Mouse (Mus musculus) spleen, postnatal 4 days (tissue): ENCODE measurements at regions not wholly inside any gene's neighbourhood (a gene's known extent, or its start where the extent isn't known, plus 50 kb on each side); places are given as distances from the start of the nearest gene placed in this dataset.
"Not testable (repeated sequence)": the region's sequence is repeated elsewhere in the genome, so short reads cannot be mapped to it uniquely, and the experiment has no call there.

ENCODE experiments used
- DNase-seq, 2 experiments: peaks; one replicate each; pipeline ENCODE4 v3.0.0; 2022; ENCODE audit warnings: low spot score in 2 of 2

DNA sequence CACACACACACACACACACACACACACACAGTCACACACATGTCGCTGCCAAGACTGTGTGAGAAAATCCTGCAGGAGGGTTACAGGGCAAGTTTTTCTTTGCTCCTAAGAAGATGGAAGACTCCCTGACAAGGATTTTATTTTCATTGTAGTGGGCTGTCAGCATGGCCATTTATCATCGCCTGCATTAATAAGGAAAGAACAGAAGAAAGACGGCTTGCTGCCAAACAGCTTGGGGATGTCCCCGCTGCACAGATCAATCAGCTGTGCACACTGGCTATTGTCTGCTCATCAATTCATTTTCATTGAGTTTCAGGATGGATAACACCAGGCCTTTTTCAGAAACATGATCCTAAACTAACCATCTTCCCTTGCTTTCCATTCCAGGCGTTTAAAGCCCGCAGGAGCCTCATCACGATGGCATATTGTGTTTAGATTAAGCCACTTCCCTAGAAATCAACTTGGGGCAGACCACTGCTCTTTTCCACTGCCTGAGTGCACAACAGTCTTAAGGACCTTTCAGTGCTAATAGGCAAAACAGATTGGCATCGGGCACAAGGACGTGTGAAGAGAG, 213.1 kb upstream of the Crbn start:
- no peak for DNase-seq

DNA sequence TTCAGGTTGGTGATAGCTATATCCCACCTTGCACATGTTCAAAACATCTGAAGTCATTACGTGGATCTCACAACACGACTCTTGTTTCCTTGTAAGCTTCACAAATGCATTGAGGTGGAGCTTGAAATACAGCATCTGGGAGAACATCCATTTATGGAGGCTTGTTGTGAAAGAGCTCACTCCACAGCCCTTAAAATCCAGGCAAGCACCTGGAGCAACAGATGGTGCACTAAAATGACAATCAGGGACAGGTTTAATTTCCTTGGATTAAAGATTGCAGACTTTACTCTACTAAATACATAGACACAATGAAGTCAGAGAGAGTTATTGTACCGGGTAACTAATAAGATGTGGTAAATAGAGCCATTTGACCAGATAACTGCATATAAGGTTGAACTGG, 219.2 kb upstream of the Crbn start:
- no peak for DNase-seq

DNA sequence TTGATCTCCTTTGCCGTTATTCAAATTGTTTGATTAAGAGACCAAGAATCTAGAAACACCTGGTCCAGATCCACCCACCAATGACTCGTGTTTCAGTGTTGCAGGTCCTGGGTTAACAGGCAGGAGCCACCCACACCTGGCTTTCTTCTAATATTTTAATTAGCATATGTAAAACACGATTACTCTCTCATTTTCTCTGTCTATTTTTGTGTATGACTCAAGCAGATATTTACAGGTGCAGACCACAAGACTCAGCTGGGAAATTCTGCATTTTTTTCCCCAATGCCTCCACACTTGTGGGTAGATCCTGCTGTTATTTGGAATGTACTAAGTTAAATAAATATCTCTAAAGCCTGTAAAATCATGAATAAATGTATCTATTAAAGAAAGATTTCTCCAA, 245.3 kb upstream of the Crbn start:
- no peak for DNase-seq

DNA sequence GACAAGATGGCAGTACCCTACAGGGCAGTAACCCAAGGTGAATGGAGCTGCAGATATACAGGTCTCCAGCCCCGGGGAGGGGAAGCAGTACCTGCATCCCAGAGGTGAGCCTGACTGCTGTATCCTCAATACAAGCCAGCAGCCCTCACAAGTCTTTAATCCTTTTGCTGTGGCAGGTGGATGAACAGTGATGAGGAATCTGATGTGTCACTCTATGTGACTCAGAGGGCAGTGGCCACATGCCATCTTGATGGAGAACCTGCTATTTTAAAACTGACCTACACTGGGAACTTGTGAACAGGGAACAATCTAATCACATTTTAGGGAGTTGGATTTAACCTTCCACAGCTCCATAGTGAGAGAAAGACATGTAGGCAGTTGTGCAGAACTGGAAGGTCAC, 251.7 kb upstream of the Crbn start:
- no peak for DNase-seq

DNA sequence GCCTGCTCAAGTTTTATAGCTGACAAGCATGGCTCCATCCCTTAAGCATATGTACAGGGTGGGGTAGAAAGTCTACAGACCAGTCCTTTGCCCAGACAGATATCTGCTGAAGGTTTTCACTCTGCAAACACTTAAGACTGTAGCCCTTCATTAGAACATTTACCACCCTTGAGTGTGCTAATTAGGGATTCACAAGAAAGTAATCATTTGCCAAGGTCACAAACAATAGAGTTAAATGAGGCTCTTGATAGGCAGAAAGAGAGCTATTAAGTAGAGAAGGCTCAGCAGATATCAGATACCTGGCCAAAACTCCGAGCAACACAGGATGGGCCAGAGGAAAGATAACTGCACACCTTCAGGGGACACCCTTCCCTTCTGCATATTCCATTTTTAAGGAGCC, 252.3 kb upstream of the Crbn start:
- DNase-seq: no peak

DNA sequence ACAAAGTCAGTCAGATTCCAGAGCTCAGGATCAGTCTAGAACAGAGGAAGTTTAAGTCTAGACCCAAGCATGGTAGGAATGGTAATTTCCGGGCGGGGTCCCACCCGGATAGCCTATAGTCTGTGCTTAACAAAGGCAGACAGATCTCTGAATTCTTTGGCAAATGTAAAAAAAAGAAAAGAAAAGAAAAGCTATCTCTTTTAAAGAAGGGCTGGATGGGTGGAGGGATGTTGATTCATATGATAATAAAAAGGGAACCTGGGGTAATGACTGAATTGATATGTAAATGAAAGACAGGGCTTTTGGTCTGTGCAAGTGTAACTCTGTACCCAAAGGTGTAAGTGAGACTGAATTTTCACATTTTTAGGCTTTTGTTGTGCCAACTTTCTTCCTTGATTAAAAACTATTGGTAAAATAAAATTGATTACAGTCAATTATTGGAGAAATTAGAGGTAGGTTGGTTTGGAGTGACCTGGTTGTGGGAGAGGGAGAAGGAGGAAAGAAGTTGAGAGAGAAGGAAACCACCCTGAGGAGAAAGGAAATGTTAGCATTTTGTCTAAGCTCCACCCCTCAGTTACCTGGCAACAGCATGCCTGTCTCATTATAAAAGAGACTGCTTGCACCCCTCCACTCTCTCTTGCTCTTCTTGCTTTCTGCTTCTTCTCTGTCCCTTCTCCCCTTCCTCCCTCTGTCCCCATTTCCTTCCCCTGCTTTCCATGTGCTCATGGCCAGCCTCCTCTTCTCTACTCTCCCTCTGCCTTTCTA, 259.3 kb upstream of the Crbn start:
- no peak for DNase-seq

DNA sequence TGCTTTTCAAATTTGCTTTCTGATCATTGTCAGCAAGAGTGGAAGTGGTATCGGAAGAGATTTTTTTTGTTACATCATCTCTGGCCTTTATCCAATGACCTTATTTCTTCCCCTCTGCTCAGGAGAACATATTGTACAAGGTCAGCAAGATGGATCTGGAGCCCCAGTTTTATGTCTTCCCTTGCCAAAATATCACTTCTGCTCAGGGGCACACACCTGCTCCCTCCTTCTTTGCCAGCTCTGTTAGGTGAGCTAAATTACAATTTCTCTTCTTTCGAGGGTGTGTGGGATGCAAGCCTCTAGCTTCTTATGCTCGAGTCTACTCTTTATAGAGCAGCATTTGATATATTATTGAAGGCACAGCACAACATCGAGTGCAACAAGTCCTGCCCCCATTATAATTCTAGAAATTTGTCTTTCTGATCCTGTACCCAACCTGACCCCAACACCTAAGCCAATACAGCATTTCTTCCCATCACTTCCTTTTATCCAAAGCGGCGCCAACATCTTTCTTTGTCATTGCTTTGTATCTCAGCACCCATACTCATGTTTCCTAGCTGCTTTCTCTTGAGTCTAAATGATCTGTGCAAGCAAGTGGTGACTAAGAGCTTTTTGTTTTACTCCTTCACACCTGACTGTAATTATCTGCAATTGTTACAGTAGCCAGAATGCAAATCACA, 263.1 kb upstream of the Crbn start:
- DNase-seq: no peak

DNA sequence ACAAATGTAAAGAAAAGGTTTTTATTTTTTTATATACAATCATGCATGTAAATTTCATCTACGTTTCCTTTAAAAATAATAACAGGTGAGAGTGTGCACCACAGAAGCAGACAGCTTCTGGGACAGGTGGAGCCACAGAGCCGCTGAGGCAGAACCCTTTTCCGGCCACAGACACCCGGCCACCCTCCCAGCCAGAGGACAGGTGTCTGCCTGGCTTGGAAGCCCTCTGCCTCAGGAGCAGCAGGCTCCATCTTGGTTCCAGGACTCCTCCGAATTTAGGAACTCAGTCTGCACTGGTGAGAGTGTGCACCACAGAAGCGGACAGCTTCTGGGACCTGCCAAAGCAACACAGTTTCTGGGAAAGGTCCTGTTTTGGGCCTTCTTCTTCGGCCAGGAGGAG, 270.6 kb upstream of the Crbn start:
- DNase-seq: no peak

DNA sequence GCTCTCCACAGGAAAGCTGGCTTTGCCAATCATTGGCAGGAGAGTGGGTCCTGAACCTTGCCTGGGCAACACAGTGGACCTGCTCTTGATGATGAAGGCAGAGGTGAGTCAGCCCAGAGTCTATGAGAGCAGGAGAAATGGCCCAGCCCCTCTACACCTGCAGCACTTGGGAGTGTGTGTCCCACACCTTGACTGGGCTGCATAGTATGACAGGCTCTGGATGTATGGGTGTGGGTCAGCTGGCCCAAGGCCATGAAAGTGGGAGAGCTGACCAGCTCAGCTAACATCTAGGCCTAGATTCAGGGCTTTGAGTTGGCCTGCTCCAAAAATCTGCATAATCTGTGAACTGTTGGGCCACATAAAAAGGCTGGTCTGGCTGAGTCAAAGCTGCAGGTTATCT, 292.7 kb upstream of the Crbn start:
- DNase-seq: no peak

DNA sequence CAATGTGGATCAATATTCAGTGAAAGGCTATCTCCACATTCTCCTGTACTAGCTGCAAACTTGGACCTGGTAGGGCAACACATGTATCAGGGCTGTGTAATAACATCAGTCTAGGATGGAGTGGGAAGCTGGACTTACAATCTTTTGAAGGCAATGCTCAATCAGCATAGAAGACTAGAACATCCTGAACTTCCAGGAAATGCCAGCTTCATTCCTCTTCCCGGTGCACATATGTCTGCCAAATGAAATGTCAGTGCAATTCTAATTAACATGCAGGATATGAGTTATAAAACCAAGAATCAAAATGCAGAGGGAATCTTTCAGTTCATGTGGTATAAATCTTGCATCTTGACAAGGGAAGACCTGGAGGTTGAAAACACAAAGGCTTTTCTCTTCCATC, 328.8 kb upstream of the Crbn start:
- DNase-seq: no peak

DNA sequence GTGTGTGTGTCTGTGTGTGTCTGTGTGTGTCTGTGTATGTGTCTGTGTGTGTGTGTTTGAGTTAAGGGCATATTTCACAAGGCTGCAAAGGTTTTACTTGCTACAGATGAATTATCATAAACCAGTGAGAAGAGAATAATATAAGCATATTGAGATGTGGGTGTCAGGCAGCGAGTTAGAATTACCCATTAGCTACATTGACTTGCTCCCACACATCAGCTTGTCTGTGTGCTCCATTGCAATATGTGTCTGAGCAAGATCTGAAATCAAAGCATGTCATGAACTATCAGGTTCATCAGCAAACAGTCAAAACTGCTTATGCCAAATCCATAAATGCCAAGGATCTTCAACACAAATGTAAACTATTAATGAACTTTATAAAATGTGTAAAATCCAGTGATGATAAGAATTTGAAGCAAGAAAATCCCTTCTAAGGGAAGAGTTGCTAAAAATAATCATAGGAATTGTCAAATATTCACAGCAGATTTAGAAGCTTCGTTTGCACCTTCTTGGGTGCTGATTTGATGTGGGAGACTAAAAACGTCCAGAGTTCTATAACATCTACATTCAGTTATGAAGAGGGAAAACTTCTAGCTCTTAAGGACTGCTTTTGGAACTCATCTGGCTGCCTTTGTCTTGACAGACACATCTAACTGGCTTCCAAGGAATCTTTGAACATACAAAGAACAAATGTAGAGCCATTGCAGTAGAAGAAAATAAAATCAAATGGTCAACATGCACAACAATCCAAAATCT, 361.7 kb upstream of the Lrrn1 start:
- DNase-seq: no peak

DNA sequence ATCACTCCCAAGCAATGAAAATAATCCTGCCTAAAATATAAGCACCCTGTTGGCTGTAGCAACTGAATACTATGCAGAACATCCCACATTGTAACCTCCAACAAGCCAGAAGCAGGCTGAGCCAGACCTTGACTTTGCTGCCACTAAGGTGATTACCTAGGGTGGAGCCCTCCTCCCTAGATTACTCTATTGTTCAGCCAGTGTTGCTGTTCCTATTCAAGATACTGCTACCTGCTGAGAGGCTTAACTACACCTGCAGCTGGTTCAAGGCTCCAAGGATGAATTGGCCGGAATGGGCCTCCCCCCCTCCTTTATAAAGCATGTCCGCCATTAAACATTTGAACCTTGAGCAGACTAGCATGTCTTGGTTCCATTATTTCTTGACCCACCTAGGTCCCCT, 311.3 kb upstream of the Lrrn1 start:
- no peak for DNase-seq

DNA sequence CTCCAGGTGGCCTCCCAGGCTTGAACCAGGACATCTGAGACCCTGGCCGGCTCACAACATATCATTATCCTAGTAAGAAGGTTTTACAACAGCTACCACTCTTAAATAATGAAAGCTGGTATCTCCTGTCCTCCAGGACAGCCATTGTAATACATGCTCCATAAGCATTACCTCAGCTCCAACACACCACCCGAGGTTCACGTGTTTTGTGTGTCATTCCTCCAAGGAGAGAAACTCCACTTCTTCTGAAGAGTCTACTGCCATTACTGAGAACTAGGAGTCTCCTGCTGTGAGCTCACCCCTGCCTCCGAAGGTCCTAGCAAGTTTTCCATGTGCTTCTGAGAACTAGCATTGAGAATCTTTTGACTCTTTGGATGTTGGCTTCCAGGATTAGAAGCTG, 310.8 kb upstream of the Lrrn1 start:
- DNase-seq: no peak

DNA sequence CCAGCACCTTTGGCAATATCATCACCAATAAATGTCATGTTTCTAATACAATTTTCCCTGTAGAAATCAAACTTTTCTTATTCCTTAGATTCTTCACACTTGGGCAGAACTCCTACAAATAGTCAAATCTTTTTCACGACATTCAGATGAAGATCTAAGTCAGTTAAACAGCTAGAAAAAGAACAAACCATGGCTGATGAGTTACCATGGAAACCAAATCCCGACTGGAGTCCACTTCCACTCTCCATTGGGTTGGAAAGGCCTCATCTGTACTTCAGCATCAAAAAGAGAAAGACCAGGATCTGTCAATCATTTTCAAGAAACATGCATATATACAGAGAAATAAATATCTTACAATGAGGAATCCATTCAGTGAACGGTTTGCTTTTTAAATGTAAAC, 307.0 kb upstream of the Lrrn1 start:
- no peak for DNase-seq

DNA sequence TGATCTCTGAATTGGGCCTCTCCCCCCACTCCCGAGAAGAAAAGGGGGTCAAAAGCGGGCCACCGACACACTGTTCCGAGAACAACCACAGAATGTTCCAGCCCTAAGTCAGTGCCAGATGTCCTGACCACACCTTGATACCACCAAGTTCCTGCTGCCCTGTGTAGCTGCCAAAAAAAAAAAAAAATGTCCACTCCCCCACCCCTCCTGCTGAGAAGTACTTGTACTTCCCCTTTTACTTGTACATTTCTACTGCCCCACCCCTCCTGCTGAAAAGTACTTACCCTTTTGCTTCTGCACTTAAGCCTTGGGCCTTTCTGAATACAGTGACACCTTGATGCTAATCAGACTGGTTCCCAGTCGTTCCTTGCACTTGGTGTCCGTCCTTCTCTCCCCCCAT, 299.7 kb upstream of the Lrrn1 start:
- not testable (repeated sequence) for DNase-seq

DNA sequence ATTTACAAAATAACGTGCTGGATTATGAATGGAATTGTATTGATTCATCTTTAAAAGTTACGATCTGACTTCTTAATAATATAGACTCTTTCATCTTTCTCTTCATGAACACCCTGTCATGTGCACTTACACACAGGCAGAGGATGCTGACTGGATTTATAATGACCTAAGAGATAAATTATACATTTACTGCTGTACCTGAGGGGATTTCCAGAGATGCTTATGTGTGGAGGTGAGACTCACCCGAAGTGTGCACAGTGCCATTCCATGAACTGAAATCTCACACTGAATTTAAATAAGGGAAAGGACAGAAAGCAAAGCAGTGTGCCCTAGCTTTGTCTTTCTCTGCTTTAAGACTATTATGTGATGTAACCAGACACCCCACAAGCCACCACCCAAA, 291.9 kb upstream of the Lrrn1 start:
- DNase-seq: no peak

DNA sequence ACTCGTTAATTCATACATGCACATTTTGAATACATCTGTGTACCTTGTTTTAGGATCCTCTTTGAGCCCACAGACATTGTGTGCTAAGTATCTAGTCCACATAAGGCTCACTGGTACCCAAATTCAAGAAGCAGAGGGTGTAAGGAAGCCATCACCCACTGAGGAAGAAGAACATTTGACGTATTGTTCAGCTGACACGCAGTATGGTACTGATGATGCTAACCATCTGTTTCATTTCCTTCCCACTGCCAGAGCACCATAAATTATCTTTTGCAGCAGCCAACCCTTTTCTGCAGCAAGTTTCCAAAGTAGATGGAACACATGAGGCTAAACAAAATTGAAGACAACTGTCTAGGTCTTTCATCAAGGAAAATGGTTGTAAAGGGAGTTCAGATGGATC, 285.6 kb upstream of the Lrrn1 start:
- no peak for DNase-seq

DNA sequence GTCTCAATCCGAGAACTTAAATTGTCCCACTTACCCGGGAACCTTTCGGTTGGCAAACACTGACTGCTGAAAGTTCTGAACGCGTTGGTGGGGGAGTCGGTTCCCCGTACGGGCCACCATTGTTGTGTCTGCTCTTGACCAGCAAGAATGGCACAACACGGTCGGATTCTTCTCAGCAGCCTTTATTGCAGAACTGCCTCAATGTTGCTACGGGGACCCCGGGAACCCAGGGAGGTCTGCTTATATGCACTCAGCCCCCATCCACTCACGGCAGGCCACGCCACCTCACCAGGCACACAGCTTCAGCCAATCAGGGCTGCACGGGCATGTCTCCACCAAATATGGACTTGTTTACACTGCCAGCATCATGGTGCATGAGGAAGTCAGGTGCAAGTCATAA, 249.2 kb upstream of the Lrrn1 start:
- DNase-seq: peak in 1 of 2 experiments; percentile 54

DNA sequence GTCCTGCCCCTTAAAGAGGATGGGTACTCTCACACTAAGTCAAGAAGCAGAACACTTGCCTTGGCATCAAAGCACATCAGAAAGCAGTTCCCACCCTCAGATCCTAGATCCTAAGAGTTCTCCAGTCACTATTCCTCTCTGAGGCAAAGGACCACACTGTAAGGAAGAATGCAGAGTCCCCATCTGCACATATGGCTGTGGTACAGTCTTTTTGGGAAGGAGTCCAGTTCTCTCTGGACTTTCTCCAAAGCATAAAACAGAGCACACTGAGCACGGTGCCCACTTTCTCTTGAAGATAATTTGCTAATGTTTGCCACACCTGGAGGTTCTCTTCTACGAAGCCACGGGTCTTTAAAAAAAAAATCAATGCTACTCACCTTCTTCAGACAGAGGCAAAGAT, 238.7 kb upstream of the Lrrn1 start:
- no peak for DNase-seq

DNA sequence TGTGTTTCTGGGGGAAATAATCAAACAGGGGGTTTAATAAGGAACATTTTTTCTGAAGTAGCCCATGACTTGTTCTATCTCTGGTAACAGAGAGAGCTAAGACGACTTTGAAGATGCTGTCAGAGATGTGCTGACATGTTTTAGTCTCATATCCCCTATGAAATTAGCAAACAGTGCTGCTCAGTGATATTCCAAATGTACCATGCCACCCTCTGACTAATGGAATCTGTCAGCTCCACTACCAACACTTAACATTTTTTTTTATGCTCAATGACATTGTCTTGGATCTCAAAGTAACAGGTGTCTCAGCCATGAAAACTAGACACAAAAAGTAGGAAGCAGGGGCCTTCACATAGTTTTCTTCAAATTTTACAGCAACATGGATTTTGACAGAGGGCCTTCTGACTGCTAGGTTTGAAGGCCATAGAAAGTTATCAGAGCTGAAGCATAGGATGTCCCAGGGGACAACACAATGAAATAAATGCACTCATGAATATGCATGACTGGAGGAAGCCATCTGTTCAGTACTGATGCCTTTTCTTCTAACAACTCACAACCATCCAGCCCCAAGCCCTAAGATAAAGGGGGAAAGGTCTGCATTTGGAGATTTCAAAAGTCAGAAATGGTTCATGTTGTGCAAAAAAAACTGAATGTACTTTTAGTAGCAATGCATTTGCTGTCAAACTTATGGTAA, 225.7 kb upstream of the Lrrn1 start:
- no peak for DNase-seq

DNA sequence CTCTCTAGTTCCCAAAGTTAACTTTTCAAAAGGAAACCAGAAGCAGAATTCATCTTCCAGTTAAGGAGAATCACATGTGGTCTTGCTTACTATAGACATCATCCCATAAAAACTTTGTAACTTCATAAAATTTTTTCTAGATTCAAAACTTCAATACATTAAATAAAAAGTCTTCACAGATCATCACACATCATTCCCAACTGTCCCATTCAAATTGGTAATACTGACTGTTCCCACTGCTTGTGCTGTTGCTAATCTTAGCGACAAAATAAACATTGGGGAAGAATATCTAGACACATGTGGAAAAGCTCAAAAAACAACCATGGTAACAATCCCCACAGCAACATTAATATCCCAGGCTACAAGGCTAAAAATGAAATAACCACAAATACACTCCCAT, 210.0 kb upstream of the Lrrn1 start:
- no peak for DNase-seq

DNA sequence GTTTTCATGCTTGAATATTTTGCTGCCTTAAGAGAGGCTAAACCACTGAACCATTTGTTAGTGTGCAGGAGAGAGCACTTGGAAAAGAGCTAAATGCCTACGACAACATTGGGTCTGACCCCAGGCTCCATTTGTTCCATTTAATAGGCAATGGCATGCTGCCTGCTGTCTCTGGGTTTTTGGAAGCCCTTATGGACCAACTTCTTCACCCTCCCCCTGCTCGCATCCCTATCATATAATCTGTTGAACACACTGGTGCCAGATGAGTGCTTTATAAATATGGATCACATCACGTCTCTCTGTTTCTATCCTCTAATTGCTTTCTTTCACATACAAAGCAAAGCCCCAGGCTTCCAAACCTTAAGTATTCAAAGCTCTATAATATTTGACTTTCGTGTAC, 179.1 kb upstream of the Lrrn1 start:
- no peak for DNase-seq
